In genomic region chr13:48046201-48046750, GRCm38 (mm10) we compare ENCODE assay signal across 18 mouse cellular contexts.
DNase-seq lines count a peak whose midpoint lies in the region; ATAC-seq and TF ChIP-seq lines count a peak whose summit lies in the region.
"Had no signal": no experiment of that assay in that cellular context is flagged by ENCODE, and none has a peak within 500 bp of the region (broad histone marks: within the 10 kb centered on the region; RNA-seq: fewer than 3 reads in every experiment).

No protein-coding gene starts in this region.

- no peaks in the 10 kb centered on the region for H3K9me3 ChIP-seq in hindbrain, embryonic 14.5 days (ENCODE audit: control insufficient read depth, low read length)
- no peaks in the 10 kb centered on the region for H3K9me3 ChIP-seq in hindbrain, embryonic 12.5 days (replicated peaks)
- no peaks in the 10 kb centered on the region for H3K9me3 ChIP-seq in midbrain, embryonic 16.5 days (replicated peaks; ENCODE audit: control insufficient read depth, low read length, poor library complexity, severe bottlenecking)
- peaks cover 4% of the 10 kb centered on the region; the same call in 1 of the 2 replicates for H3K9me3 ChIP-seq in midbrain, embryonic 13.5 days
- no peaks in the 10 kb centered on the region for H3K9me3 ChIP-seq in midbrain, postnatal 0 days (ENCODE audit: low read length)
- H3K9me3 ChIP-seq: lung, embryonic 15.5 days had no signal

- no peak for TF ChIP-seq POLR2A in brain, embryonic 14.5 days (IDR thresholded peaks at IDR 0.05; ENCODE audit: borderline replicate concordance, extremely low read depth, insufficient read depth, insufficient read length, poor library complexity, severe bottlenecking)

- H3K4me2 ChIP-seq in hindbrain, embryonic 14.5 days (replicated peaks): peak overlapping the region; percentile 8; the same call in 1 of the 2 replicates
- H3K4me2 ChIP-seq in hindbrain, embryonic 12.5 days (replicated peaks): no peak overlapping the region
- H3K4me2 ChIP-seq in midbrain, embryonic 16.5 days (ENCODE audit: low read length): peak overlapping the region; percentile 37
- H3K4me2 ChIP-seq in midbrain, embryonic 13.5 days (replicated peaks): no peak overlapping the region
- H3K4me2 ChIP-seq in midbrain, postnatal 0 days (ENCODE audit: low read depth, low read length, poor library complexity, severe bottlenecking): peak overlapping the region; percentile 26
- H3K4me2 ChIP-seq: liver, embryonic 11.5 days; lung, embryonic 15.5 days had no signal

- no peaks in the 10 kb centered on the region for H3K27me3 ChIP-seq in hindbrain, embryonic 14.5 days (ENCODE audit: control insufficient read depth, insufficient read depth, low read length)
- no peaks in the 10 kb centered on the region for H3K27me3 ChIP-seq in hindbrain, embryonic 12.5 days
- no peaks in the 10 kb centered on the region for H3K27me3 ChIP-seq in midbrain, embryonic 16.5 days (ENCODE audit: control insufficient read depth, insufficient read depth, low read depth, low read length)
- no peaks in the 10 kb centered on the region for H3K27me3 ChIP-seq in midbrain, embryonic 13.5 days
- no peaks in the 10 kb centered on the region for H3K27me3 ChIP-seq in midbrain, postnatal 0 days (ENCODE audit: insufficient read depth, low read length)
- H3K27me3 ChIP-seq: lung, embryonic 15.5 days had no signal

- WGBS in hindbrain, embryonic 14.5 days: 51% methylated on average over 25 of the region's 25 CpGs
- 63% methylated on average over 25 of the region's 25 CpGs for WGBS in hindbrain, embryonic 12.5 days
- WGBS in midbrain, embryonic 16.5 days: 60% methylated on average over 25 of the region's 25 CpGs
- WGBS in midbrain, embryonic 13.5 days: 59% methylated on average over 25 of the region's 25 CpGs
- WGBS in midbrain, postnatal 0 days: 52% methylated on average over 25 of the region's 25 CpGs

- no peak overlapping the region for H3K4me3 ChIP-seq in hindbrain, embryonic 14.5 days (replicated peaks; ENCODE audit: low read length)
- H3K4me3 ChIP-seq in hindbrain, embryonic 12.5 days: no peak overlapping the region
- no peak overlapping the region for H3K4me3 ChIP-seq in midbrain, embryonic 16.5 days (ENCODE audit: low read depth, low read length)
- H3K4me3 ChIP-seq in midbrain, embryonic 13.5 days (replicated peaks): no peak overlapping the region
- no peak overlapping the region for H3K4me3 ChIP-seq in midbrain, postnatal 0 days (ENCODE audit: low read depth, low read length)
- H3K4me3 ChIP-seq: lung, embryonic 15.5 days had no signal

- H3K36me3 ChIP-seq in hindbrain, embryonic 14.5 days (replicated peaks; ENCODE audit: control insufficient read depth, insufficient read depth): no peaks in the 10 kb centered on the region
- H3K36me3 ChIP-seq in hindbrain, embryonic 12.5 days: no peaks in the 10 kb centered on the region
- H3K36me3 ChIP-seq in midbrain, embryonic 16.5 days (ENCODE audit: control insufficient read depth, insufficient read depth, low read length): no peaks in the 10 kb centered on the region
- no peaks in the 10 kb centered on the region for H3K36me3 ChIP-seq in midbrain, embryonic 13.5 days
- no peaks in the 10 kb centered on the region for H3K36me3 ChIP-seq in midbrain, postnatal 0 days (ENCODE audit: insufficient read depth, low read length)
- H3K36me3 ChIP-seq: lung, embryonic 15.5 days had no signal

- H3K4me1 ChIP-seq in hindbrain, embryonic 14.5 days (replicated peaks; ENCODE audit: control insufficient read depth, insufficient read depth, low read length): no peaks in the 10 kb centered on the region
- peaks cover 9% of the 10 kb centered on the region for H3K4me1 ChIP-seq in hindbrain, embryonic 12.5 days
- peaks cover 3% of the 10 kb centered on the region; the same call in 1 of the 2 replicates for H3K4me1 ChIP-seq in midbrain, embryonic 16.5 days (ENCODE audit: control insufficient read depth, insufficient read depth, low read length)
- H3K4me1 ChIP-seq in midbrain, embryonic 13.5 days (replicated peaks): peaks cover 15% of the 10 kb centered on the region
- H3K4me1 ChIP-seq in midbrain, postnatal 0 days (ENCODE audit: insufficient read depth, low read length): no peaks in the 10 kb centered on the region; the same call in 1 of the 2 replicates
- H3K4me1 ChIP-seq: lung, embryonic 15.5 days had no signal

- no peak overlapping the region for H3K9ac ChIP-seq in hindbrain, embryonic 14.5 days
- H3K9ac ChIP-seq in hindbrain, embryonic 12.5 days: no peak overlapping the region
- H3K9ac ChIP-seq in midbrain, embryonic 16.5 days (ENCODE audit: low read depth, low read length): no peak overlapping the region
- H3K9ac ChIP-seq in midbrain, embryonic 13.5 days (replicated peaks): no peak overlapping the region
- H3K9ac ChIP-seq in midbrain, postnatal 0 days (replicated peaks; ENCODE audit: low read length, poor library complexity, severe bottlenecking): no peak overlapping the region
- H3K9ac ChIP-seq: lung, embryonic 15.5 days had no signal

- no peak; the same call in 1 of the 2 replicates for TF ChIP-seq CTCF in brain, embryonic 14.5 days (IDR thresholded peaks at IDR 0.05; ENCODE audit: borderline replicate concordance, extremely low read depth, insufficient read depth, insufficient read length)
- no peak for TF ChIP-seq CTCF in midbrain, postnatal 0 days (IDR thresholded peaks at IDR 0.05)

- ATAC-seq in hindbrain, embryonic 14.5 days (ENCODE audit: low FRiP score): no peak
- no peak for ATAC-seq in hindbrain, embryonic 12.5 days (ENCODE audit: low FRiP score)
- no peak for ATAC-seq in midbrain, embryonic 16.5 days
- ATAC-seq in midbrain, embryonic 13.5 days: no peak
- ATAC-seq in midbrain, postnatal 0 days (ENCODE audit: low FRiP score): no peak
- ATAC-seq: activated CD4-positive, CD25-positive, alpha-beta regulatory T cell, adult 4 months; CD4-positive, CD25-positive, alpha-beta regulatory T cell, adult 4 months; inflammation-experienced regulatory T-cells, adult 6 months had no signal

- DNase-seq in hindbrain, embryonic 14.5 days (ENCODE audit: low spot score): no peak
- DNase-seq in brain, embryonic 14.5 days (ENCODE audit: low read depth): peak; percentile 83
- peak; percentile 37 for DNase-seq in midbrain, postnatal 0 days (ENCODE audit: low spot score)
- no peak for DNase-seq in thymus, postnatal 0 days (ENCODE audit: low spot score)
- DNase-seq: adrenal gland, postnatal 36 days; cerebellum, postnatal 25 days; heart, adult 18-20 months; right cerebral cortex, postnatal 14 days; thymus, adult 18-20 months had no signal

- H3K27ac ChIP-seq in hindbrain, embryonic 14.5 days: no peak overlapping the region
- H3K27ac ChIP-seq in hindbrain, embryonic 12.5 days: no peak overlapping the region
- H3K27ac ChIP-seq in midbrain, embryonic 16.5 days (ENCODE audit: low read length): no peak overlapping the region
- H3K27ac ChIP-seq in midbrain, embryonic 13.5 days: no peak overlapping the region
- H3K27ac ChIP-seq in midbrain, postnatal 0 days (ENCODE audit: low read depth, low read length): no peak overlapping the region
- H3K27ac ChIP-seq: kidney, postnatal 0 days; lung, embryonic 15.5 days had no signal

Comparison
In these comparisons a context has a peak if more than half of its experiments do, and no peak if none do; other contexts are left out.
1. H3K4me2 ChIP-seq: peak in hindbrain, embryonic 14.5 days (single experiment), midbrain, embryonic 16.5 days (single experiment) and midbrain, postnatal 0 days (single experiment); none in hindbrain, embryonic 12.5 days (single experiment) and midbrain, embryonic 13.5 days (single experiment).
2. DNase-seq: peak in brain, embryonic 14.5 days (single experiment) and midbrain, postnatal 0 days (single experiment); none in hindbrain, embryonic 14.5 days (single experiment) and thymus, postnatal 0 days (single experiment).